Mouse (Mus musculus): ENCODE measurements around the gene Cfdp1. TPM values are rescaled to one million over a fixed set of nuclear protein-coding genes. Genes with fewer than 3 reads are reported as not detected.

Gene Cfdp1
- polyA plus RNA-seq, 1 experiment from 2014 or later, result 199 TPM

DNA sequence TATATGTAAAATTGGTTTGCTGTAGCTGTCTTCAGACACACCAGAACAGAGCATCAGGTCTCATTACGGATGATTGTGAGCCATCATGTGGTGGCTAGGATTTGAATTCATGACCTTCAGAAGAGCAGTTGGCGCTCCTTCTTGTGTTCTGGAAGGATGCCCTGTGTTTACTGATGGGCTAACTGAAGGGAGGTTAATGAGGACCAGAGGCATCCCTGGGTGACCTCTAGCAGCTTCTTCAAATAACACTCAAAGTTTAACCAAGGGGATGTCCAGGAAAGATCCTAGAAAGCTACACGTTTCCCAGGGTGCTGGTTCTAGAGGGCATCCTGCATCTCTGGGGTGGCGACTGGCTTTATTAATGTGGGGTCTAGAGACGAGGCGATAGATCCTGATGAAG is 99.4 kb downstream of the Cfdp1 start:
- Histone ChIP-seq H3K27ac (no peak overlapping the region), H3K27me3 (no peaks in the 10 kb centered on the region), H3K4me3 (replicated peaks) (no peak overlapping the region), H3K9ac (no peak overlapping the region), H3K4me2 (no peak overlapping the region), H3K4me1 (no peaks in the 10 kb centered on the region), H3K36me3 (replicated peaks) (no peaks in the 10 kb centered on the region), H3K9me3 (no peaks in the 10 kb centered on the region)
- no peak for ATAC-seq (ENCODE audit: low FRiP score)
- 88% methylated on average over 6 of the region's 6 CpGs for WGBS

DNA sequence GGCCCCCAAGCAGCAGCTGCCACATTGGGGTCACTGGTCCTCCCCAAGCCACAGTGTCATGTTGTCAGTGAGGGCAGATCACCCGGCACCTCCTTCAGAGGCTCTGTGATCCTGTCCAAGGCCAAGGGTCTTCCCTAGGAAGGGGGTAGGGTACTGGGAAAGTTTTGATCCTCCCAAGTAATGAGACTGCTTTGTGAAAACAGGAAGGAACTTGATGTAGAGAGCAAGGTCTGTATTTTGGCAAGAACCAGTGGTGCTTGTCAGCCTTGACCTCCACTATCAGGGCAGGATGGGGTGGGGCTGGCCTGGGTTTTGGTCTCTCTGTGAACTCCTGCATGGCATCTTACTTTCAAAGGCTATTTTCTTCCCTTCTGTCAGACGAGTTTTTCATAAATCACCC is 100.0 kb downstream of the Cfdp1 start:
- Histone ChIP-seq H3K4me2 (no peak overlapping the region), H3K4me1 (no peaks in the 10 kb centered on the region), H3K9ac (no peak overlapping the region), H3K27ac (no peak overlapping the region), H3K9me3 (no peaks in the 10 kb centered on the region), H3K4me3 (replicated peaks) (no peak overlapping the region), H3K27me3 (no peaks in the 10 kb centered on the region), H3K36me3 (replicated peaks) (no peaks in the 10 kb centered on the region)
- 63% methylated on average over 2 of the region's 2 CpGs for WGBS
- no peak for ATAC-seq (ENCODE audit: low FRiP score)

DNA sequence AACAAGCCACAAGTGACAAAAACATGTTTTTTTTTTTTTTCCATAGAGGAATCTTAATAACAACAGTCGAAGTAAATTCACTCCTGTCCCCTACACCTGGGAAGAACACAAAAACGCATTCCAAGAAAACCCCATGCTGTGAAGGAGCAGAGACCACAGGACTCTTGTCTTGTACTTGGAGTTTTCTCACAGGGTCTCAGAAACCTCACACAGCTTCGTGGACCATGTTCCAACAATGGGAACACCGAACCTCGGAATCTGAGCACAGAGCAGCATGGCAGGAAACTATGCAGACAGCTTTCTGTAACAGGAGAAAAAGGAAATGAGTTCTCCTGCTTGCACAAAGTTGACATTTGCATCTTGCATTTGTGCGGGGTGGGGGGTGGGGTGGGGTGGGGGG is 105.3 kb downstream of the Cfdp1 start:
- 62% methylated on average over 6 of the region's 6 CpGs for WGBS
- no peaks in the 10 kb centered on the region for H3K36me3 ChIP-seq (replicated peaks)
- ATAC-seq (ENCODE audit: low FRiP score), result no peak
- no peak overlapping the region for H3K9ac ChIP-seq
- H3K27ac ChIP-seq, result no peak overlapping the region
- no peaks in the 10 kb centered on the region for H3K9me3 ChIP-seq
- no peak overlapping the region for H3K4me2 ChIP-seq
- peaks cover 25% of the 10 kb centered on the region for H3K4me1 ChIP-seq
- 0 out of 2 replicates have a peak, but pooled peaks cover 6% of the 10 kb centered on the region for H3K27me3 ChIP-seq
- no peak overlapping the region for H3K4me3 ChIP-seq (replicated peaks)

DNA sequence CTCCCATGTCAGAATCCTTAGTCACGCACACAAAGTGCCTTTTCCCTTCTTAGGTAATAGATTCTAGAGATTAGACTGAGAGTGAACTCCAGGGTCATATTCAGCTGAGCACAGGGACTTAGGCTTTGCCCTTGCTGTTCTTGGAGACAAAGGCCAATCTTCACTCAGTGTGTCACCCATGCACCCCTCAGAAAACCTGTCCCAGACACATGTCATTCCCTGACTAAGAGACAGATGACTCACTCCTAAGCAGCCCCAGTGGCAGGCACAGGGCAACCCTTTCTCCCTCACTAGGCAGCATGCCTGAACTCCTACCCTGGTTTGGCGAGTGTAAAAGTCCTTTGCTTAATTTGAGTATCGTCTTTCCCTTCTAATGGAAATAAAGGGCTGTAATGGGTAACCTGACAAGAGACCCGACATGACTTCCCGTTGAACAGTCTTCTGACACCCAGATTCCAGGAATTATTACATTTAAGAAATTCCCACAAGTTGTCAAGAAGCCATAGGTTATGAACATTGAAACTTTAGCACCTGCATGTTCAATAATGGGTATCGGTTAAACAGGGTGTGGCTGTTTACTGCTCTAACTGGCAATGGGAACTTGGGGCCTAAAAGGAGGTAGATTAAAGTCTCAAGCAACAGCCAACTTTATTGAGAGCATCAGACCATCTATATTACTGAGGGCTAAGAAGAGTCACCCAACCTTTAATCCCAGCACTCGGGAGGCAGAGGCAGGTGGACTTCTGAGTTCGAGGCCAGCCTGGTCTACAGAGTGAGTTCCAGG is 106.0 kb downstream of the Cfdp1 start:
- Histone ChIP-seq H3K4me2 (no peak overlapping the region), H3K4me1 (peaks cover 25% of the 10 kb centered on the region), H3K27ac (no peak overlapping the region), H3K9ac (no peak overlapping the region), H3K27me3 (0 out of 2 replicates have a peak, but pooled peaks cover 6% of the 10 kb centered on the region), H3K4me3 (replicated peaks) (no peak overlapping the region), H3K36me3 (replicated peaks) (no peaks in the 10 kb centered on the region), H3K9me3 (no peaks in the 10 kb centered on the region)
- 86% methylated on average over 8 of the region's 8 CpGs for WGBS
- ATAC-seq (ENCODE audit: low FRiP score), result no peak

DNA sequence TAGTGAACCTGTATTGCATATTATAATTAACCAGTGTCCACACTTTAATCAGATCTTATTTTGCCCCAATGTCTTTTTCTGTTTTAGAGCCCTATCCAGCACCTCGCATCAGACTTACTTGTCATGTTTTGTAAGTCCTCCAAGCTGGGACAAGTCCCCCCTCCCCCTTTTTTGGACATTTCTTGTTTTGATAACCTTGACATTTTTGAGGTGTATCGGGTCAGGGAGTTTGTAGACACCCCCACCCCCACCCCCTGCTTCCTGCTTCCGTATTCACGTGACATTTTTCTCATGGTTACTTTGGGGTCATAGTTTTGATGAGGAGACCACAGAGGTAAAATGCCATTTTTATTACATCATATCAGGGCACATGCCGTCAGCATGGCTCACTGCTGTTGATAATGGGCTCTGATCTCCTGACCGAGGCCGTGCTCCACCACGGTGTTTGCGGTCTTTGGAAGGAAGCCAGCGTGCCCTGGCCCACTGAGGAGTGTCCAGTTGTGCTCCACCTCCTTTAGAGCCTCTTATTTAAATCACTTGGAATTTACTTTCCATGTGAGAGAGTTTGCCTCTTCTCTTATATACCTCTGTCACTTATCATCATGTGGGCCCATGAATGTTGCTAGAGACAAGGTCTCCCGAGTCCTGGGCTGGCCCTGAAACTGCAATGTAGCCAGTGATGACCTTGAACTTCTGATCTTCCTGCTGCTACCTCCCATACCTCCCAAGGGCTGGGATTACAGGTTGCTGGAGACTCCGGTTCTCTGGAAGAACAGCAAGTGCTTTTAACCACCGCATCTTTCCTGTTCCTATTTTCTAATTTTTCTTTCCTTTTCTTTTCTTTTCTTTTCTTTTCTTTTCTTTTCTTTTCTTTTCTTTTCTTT is 107.3 kb downstream of the Cfdp1 start:
- H3K27me3 ChIP-seq, result 0 out of 2 replicates have a peak, but pooled peaks cover 6% of the 10 kb centered on the region
- ATAC-seq (ENCODE audit: low FRiP score), result no peak
- no peak overlapping the region for H3K9ac ChIP-seq
- no peaks in the 10 kb centered on the region for H3K36me3 ChIP-seq (replicated peaks)
- no peaks in the 10 kb centered on the region for H3K9me3 ChIP-seq
- H3K27ac ChIP-seq, result no peak overlapping the region
- no peak overlapping the region for H3K4me2 ChIP-seq
- WGBS, result 89% methylated on average over 13 of the region's 13 CpGs
- H3K4me1 ChIP-seq, result peaks cover 38% of the 10 kb centered on the region
- H3K4me3 ChIP-seq (replicated peaks), result no peak overlapping the region

DNA sequence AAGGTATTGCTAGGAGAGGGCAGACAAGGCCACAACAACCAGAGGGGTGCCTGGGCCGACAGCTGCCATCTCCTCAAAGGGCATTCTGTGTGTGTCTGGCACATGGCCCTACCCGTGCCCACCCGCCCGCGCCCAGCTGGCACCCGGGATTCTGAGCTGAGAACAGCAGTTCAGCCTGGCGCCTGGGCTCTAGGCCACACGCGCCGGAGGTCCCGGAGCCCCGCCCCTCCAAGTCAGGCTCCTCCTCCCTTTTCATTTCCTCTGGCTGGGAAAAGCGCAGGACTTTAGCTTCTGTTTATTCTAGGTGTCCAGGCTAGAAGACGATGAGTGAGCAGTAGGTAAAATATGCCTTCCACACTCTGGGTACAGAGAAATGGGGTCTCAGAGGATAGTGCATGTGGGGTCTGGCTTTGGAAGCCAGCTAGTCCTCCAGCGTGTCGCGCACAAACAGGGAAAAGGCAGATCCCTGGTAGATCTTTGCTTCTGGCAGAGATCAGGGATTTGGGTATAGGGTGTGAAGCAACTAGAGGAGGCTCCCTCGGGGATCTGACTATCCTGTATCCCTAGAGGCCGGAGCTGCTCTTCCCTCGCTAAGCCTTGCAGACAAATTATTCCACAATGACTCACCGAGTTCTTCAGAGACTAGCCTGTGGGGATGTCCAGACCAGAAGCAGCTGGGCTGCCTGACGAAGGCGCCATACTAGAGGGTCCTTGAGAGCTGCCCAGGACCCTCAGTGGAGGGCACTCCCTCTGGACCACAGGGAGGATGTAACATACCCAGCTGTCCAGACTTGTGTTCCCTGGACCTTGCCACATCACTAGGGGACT is 108.3 kb downstream of the Cfdp1 start:
- Histone ChIP-seq H3K4me3 (replicated peaks) (peak overlapping the region; percentile 18), H3K27me3 (0 out of 2 replicates have a peak, but pooled peaks cover 6% of the 10 kb centered on the region), H3K4me2 (peak overlapping the region; percentile 35), H3K9me3 (no peaks in the 10 kb centered on the region), H3K27ac (0 out of 2 replicates have a peak overlapping the region, but pooled peaks have one; percentile 37), H3K4me1 (peaks cover 48% of the 10 kb centered on the region), H3K9ac (peak overlapping the region; percentile 38; the same call in 1 of the 2 replicates), H3K36me3 (replicated peaks) (no peaks in the 10 kb centered on the region)
- peak; percentile 36; the same call in 1 of the 2 replicates for ATAC-seq (ENCODE audit: low FRiP score)
- 7% methylated on average over 23 of the region's 23 CpGs for WGBS

DNA sequence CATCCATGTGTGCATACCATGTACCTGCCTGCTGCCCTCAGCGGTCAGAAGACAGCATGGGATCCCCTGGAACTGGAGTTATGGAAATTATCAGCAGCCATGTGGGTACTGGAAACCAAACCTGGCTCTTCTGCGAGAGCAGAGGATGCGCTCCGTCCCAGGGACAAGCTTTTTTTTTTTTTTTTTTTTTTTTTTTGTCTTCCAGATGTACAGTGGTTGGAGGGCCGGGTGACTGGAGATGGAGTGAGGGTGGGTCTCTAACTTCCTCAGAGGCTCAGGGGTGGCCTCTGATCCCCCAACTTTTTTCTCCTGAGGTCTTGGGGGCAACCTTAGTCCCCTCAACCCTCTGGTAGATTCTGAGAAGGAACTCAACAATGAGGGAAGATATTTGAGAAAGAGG is 109.0 kb downstream of the Cfdp1 start:
- no peak overlapping the region for H3K4me3 ChIP-seq (replicated peaks)
- ATAC-seq (ENCODE audit: low FRiP score), result no peak
- no peaks in the 10 kb centered on the region for H3K9me3 ChIP-seq
- H3K36me3 ChIP-seq (replicated peaks), result no peaks in the 10 kb centered on the region
- peak overlapping the region; percentile 35; the same call in 1 of the 2 replicates for H3K4me2 ChIP-seq
- WGBS, result 75% methylated on average over 5 of the region's 5 CpGs
- no peak overlapping the region for H3K9ac ChIP-seq
- peaks cover 55% of the 10 kb centered on the region for H3K4me1 ChIP-seq
- H3K27me3 ChIP-seq, result 0 out of 2 replicates have a peak, but pooled peaks cover 6% of the 10 kb centered on the region
- 0 out of 2 replicates have a peak overlapping the region, but pooled peaks have one; percentile 37 for H3K27ac ChIP-seq

DNA sequence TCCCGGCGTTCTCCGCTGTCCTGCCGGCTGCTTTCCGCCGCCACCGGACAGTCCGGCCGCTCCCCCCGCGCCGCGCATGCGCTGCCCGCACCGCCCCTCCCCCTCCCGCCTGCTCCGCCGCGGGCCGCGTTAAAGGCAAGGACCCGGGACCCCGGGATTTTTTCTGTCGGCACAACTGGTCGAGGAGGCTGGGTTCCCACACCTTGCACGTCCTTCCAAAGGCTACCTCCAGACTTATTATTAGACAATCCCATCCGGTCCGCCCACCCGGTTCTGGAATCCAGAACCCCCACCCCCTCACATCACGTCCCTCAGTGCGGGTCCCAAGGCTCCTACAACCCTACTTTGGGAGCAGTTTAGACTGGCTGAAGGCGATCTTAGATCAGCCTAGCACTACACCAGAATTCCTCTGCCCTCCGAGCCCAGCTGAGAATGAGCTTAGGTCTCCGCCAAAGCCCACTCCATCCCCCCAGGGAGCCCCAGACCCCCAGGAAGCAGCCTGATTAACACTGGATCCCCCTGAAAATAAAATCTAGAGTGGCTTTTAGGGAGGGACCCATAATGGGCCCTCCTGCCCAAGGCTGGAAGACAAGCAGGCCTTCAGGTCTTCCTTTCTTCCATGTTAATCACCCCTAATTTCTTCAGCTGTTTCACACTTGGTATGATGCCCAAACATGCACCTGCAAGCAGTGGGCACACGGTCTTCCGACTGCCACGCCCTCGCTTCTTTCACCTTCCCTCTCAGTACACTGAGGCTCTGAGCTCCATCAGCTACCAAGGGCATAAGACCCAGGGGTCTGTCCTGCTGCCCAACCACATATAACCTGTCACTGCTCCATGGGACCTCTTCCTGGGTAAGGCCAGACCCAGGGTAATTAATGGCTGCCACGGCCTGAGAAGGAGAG is 110.0 kb downstream of the Cfdp1 start, which contains the start of gene Bcar1:
Bcar1 (minus strand) TSS at position 18 of the 905 bp plus-strand sequence.
- Histone ChIP-seq H3K4me1 (peaks cover 65% of the 10 kb centered on the region), H3K4me2 (peak within 1 kb of the TSS; percentile 74), H3K36me3 (replicated peaks) (no peaks in the 10 kb centered on the region), H3K27ac (peak within 1 kb of the TSS; percentile 79), H3K27me3 (0 out of 2 replicates have a peak, but pooled peaks cover 6% of the 10 kb centered on the region), H3K9me3 (no peaks in the 10 kb centered on the region), H3K9ac (peak within 1 kb of the TSS; percentile 97), H3K4me3 (replicated peaks) (peak within 1 kb of the TSS; percentile 98)
- 15% methylated on average over 28 of the region's 40 CpGs for WGBS
- ATAC-seq (ENCODE audit: low FRiP score), result peak; percentile 77

DNA sequence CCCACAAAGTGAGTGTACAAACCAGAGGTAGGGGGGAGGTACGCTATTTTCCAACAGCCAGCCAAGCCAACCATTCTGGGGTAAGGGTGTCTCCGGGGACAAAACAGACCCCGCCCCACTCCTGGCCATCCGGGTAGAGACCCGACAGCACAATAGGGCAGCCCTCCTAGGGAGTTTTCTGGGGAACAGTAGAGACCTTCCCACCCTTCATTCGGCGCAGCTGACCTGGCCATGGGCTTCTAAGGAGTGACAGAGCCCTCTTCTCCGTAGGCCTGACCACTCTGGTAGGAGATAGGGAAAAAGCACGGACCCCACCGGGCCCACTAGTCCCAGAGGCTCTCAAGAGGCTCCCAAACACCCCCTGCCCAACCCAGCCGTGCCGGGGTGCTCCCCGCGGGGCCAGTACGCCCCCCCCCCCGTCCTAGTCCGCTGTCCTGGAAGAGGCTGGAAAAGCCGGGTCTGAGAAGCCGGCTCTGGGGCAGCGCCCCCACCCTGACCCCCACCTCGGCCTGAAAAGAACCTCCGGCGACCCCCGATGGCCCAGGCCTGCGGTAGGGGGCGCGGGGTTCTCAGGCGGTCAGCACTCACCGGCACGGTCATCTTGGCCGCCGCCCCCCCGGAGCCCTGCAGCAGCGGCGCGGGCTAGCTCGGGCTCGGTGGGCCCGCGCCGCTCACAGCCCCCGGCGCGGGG is 110.8 kb downstream of the Cfdp1 start:
- Histone ChIP-seq H3K4me1 (peaks cover 73% of the 10 kb centered on the region), H3K9ac (peak overlapping the region; percentile 97)
- WGBS, result under 1% methylated on average over 30 of the region's 44 CpGs

DNA sequence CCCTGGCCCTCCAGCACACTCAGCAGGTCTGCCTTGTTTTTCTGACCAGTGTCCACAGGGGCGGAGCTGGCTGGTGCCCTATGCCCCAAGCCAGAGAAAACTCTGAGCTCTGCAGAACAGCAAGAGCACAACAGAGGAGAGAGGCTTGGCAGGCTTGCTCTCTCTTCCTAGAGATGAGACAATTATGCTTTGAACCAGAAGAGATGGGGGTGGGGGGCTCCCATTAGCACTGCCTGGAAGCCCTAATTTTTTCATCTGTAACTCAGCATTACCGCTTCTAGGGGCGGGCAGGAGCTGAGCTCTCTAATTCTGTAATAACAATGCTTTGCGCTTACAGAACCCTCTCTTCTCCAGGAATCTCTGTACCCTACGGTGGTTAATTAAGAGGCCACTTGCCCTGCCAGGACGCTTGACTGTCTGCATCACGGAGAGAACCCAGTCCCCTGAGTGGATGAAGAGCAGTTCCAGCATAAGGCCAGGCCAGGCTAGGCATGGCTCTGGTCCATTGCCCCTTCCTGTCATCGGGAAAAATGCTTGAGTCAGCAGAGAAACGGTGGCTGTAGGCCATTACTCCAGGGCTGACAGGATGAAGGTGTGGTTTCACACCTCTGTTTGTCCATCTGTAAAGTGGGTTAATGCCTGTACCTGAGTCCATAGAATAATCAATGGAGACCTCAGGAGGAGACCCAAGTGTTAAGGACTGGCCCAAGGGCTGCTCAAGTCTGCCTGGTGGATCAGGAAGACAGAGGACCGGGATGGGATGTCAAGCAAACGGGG is 111.6 kb downstream of the Cfdp1 start:
- Histone ChIP-seq H3K36me3 (replicated peaks) (no peaks in the 10 kb centered on the region), H3K27me3 (0 out of 2 replicates have a peak, but pooled peaks cover 6% of the 10 kb centered on the region), H3K9me3 (no peaks in the 10 kb centered on the region), H3K4me3 (replicated peaks) (peak overlapping the region; percentile 98), H3K4me1 (peaks cover 79% of the 10 kb centered on the region), H3K27ac (peak overlapping the region; percentile 79), H3K4me2 (peak overlapping the region; percentile 74), H3K9ac (peak overlapping the region; percentile 97)
- 17% methylated on average over 11 of the region's 11 CpGs for WGBS
- no peak for ATAC-seq (ENCODE audit: low FRiP score)

More for the DNA sequence above, 110.8 kb downstream of the Cfdp1 start:
- Histone ChIP-seq H3K4me2 (peak overlapping the region; percentile 74), H3K27me3 (0 out of 2 replicates have a peak, but pooled peaks cover 6% of the 10 kb centered on the region), H3K4me3 (replicated peaks) (peak overlapping the region; percentile 98), H3K9me3 (no peaks in the 10 kb centered on the region), H3K27ac (peak overlapping the region; percentile 79), H3K36me3 (replicated peaks) (no peaks in the 10 kb centered on the region)
- peak; percentile 35 for ATAC-seq (ENCODE audit: low FRiP score)

All from forebrain, embryonic 12.5 days (tissue).